Mouse (Mus musculus): ENCODE measurements around the gene Ndufa8. TPM values are rescaled to one million over a fixed set of nuclear protein-coding genes. Genes with fewer than 3 reads are reported as not detected.
A peak's percentile ranks its signal among the peaks of the same experiment; 100 is the strongest.

Gene Ndufa8
- polyA plus RNA-seq, 1 experiment from 2014 or later, result 253 TPM

- TF ChIP-seq CTCF (IDR thresholded peaks at IDR 0.05; ENCODE audit: low read depth), result no peak
- Histone ChIP-seq H3K27me3 (ENCODE audit: insufficient read depth, low read length) (peaks cover 28% of the 10 kb centered on the region), H3K27ac (ENCODE audit: low read depth) (no peak overlapping the region), H3K4me1 (ENCODE audit: insufficient read depth) (peaks cover 4% of the 10 kb centered on the region), H3K4me2 (ENCODE audit: low read depth, low read length) (no peak overlapping the region), H3K9ac (replicated peaks) (no peak overlapping the region), H3K36me3 (replicated peaks; ENCODE audit: insufficient read depth, low read length) (no peaks in the 10 kb centered on the region), H3K9me3 (ENCODE audit: low read length) (no peaks in the 10 kb centered on the region), H3K4me3 (ENCODE audit: low read depth, low read length) (no peak overlapping the region)
- DNase-seq (no peak), ATAC-seq (0 out of 2 replicates have a peak, but pooled peaks have one; percentile 17)
- 51% methylated on average over 12 of the region's 12 CpGs for WGBS (ENCODE audit: insufficient replicate concordance)
These were observed 36.2 kb downstream of the Ndufa8 start for GRCm38 (mm10) chr2:36013010-36013409.

- Histone ChIP-seq H3K9me3 (ENCODE audit: low read length) (no peaks in the 10 kb centered on the region), H3K36me3 (replicated peaks; ENCODE audit: insufficient read depth, low read length) (no peaks in the 10 kb centered on the region), H3K27me3 (ENCODE audit: insufficient read depth, low read length) (peaks cover 28% of the 10 kb centered on the region), H3K4me2 (ENCODE audit: low read depth, low read length) (peak overlapping the region; percentile 69), H3K27ac (ENCODE audit: low read depth) (no peak overlapping the region), H3K4me1 (ENCODE audit: insufficient read depth) (peaks cover 4% of the 10 kb centered on the region), H3K9ac (replicated peaks) (no peak overlapping the region), H3K4me3 (ENCODE audit: low read depth, low read length) (peak overlapping the region; percentile 40)
- ATAC-seq, result no peak
- DNase-seq, result peak; percentile 24
- 2% methylated on average over 41 of the region's 44 CpGs for WGBS (ENCODE audit: insufficient replicate concordance)
- TF ChIP-seq CTCF (IDR thresholded peaks at IDR 0.05; ENCODE audit: low read depth), result 0 out of 2 replicates have a peak, but pooled peaks have one; percentile 26
- no peak for TF ChIP-seq EP300 (IDR thresholded peaks at IDR 0.05; ENCODE audit: low read depth)
These were observed 37.8 kb downstream of the Ndufa8 start for GRCm38 (mm10) chr2:36011331-36011825.

- 0 out of 2 replicates have a peak overlapping the region, but pooled peaks have one; percentile 40 for H3K4me3 ChIP-seq (ENCODE audit: low read depth, low read length)
- ATAC-seq, result no peak
- H3K27ac ChIP-seq (ENCODE audit: low read depth), result no peak overlapping the region
- H3K4me2 ChIP-seq (ENCODE audit: low read depth, low read length), result peak overlapping the region; percentile 69; the same call in 1 of the 2 replicates
- H3K4me1 ChIP-seq (ENCODE audit: insufficient read depth), result peaks cover 4% of the 10 kb centered on the region
- H3K9me3 ChIP-seq (ENCODE audit: low read length), result no peaks in the 10 kb centered on the region
- peaks cover 28% of the 10 kb centered on the region for H3K27me3 ChIP-seq (ENCODE audit: insufficient read depth, low read length)
- WGBS (ENCODE audit: insufficient replicate concordance), result 55% methylated on average over 8 of the region's 8 CpGs
- no peak for DNase-seq
- no peaks in the 10 kb centered on the region for H3K36me3 ChIP-seq (replicated peaks; ENCODE audit: insufficient read depth, low read length)
- TF ChIP-seq EP300 (IDR thresholded peaks at IDR 0.05; ENCODE audit: low read depth), result no peak
- no peak for TF ChIP-seq CTCF (IDR thresholded peaks at IDR 0.05; ENCODE audit: low read depth)
- H3K9ac ChIP-seq (replicated peaks), result no peak overlapping the region
These were observed 38.6 kb downstream of the Ndufa8 start for GRCm38 (mm10) chr2:36010579-36010978.

GRCm38 (mm10) chr2:36009386-36009785 is 39.8 kb downstream of the Ndufa8 start:
- no peaks in the 10 kb centered on the region for H3K36me3 ChIP-seq (replicated peaks; ENCODE audit: insufficient read depth, low read length)
- H3K4me2 ChIP-seq (ENCODE audit: low read depth, low read length), result no peak overlapping the region
- peak; percentile 83 for DNase-seq
- H3K27ac ChIP-seq (ENCODE audit: low read depth), result no peak overlapping the region
- no peak overlapping the region for H3K9ac ChIP-seq (replicated peaks)
- no peaks in the 10 kb centered on the region for H3K9me3 ChIP-seq (ENCODE audit: low read length)
- ATAC-seq, result 0 out of 2 replicates have a peak, but pooled peaks have one; percentile 47
- peaks cover 28% of the 10 kb centered on the region for H3K27me3 ChIP-seq (ENCODE audit: insufficient read depth, low read length)
- TF ChIP-seq EP300 (IDR thresholded peaks at IDR 0.05; ENCODE audit: low read depth) (no peak), CTCF (IDR thresholded peaks at IDR 0.05; ENCODE audit: low read depth) (peak; percentile 90)
- H3K4me3 ChIP-seq (ENCODE audit: low read depth, low read length), result no peak overlapping the region
- H3K4me1 ChIP-seq (ENCODE audit: insufficient read depth), result peaks cover 4% of the 10 kb centered on the region
- 24% methylated on average over 4 of the region's 4 CpGs for WGBS (ENCODE audit: insufficient replicate concordance)

- WGBS (ENCODE audit: insufficient replicate concordance), result 8% methylated on average over 1 of the region's 1 CpGs
- H3K4me1 ChIP-seq (ENCODE audit: insufficient read depth), result peaks cover 4% of the 10 kb centered on the region
- DNase-seq (peak; percentile 53), ATAC-seq (no peak)
- no peak overlapping the region for H3K4me3 ChIP-seq (ENCODE audit: low read depth, low read length)
- no peaks in the 10 kb centered on the region for H3K36me3 ChIP-seq (replicated peaks; ENCODE audit: insufficient read depth, low read length)
- no peak overlapping the region for H3K27ac ChIP-seq (ENCODE audit: low read depth)
- H3K27me3 ChIP-seq (ENCODE audit: insufficient read depth, low read length), result peaks cover 28% of the 10 kb centered on the region
- no peaks in the 10 kb centered on the region for H3K9me3 ChIP-seq (ENCODE audit: low read length)
- no peak overlapping the region for H3K4me2 ChIP-seq (ENCODE audit: low read depth, low read length)
- H3K9ac ChIP-seq (replicated peaks), result no peak overlapping the region
- no peak for TF ChIP-seq EP300 (IDR thresholded peaks at IDR 0.05; ENCODE audit: low read depth)
- peak; percentile 90 for TF ChIP-seq CTCF (IDR thresholded peaks at IDR 0.05; ENCODE audit: low read depth)
These were observed 41.1 kb downstream of the Ndufa8 start for GRCm38 (mm10) chr2:36008071-36008470.

GRCm38 (mm10) chr2:36002188-36002587 is 47.0 kb downstream of the Ndufa8 start:
- TF ChIP-seq EP300 (IDR thresholded peaks at IDR 0.05; ENCODE audit: low read depth) (no peak), CTCF (IDR thresholded peaks at IDR 0.05; ENCODE audit: low read depth) (no peak)
- no peaks in the 10 kb centered on the region for H3K9me3 ChIP-seq (ENCODE audit: low read length)
- no peaks in the 10 kb centered on the region for H3K4me1 ChIP-seq (ENCODE audit: insufficient read depth)
- ATAC-seq (no peak), DNase-seq (no peak)
- H3K27me3 ChIP-seq (ENCODE audit: insufficient read depth, low read length), result no peaks in the 10 kb centered on the region
- H3K36me3 ChIP-seq (replicated peaks; ENCODE audit: insufficient read depth, low read length), result no peaks in the 10 kb centered on the region
- H3K4me2 ChIP-seq (ENCODE audit: low read depth, low read length), result no peak overlapping the region
- WGBS (ENCODE audit: insufficient replicate concordance), result 36% methylated on average over 6 of the region's 6 CpGs
- H3K27ac ChIP-seq (ENCODE audit: low read depth), result no peak overlapping the region
- H3K9ac ChIP-seq (replicated peaks), result no peak overlapping the region
- no peak overlapping the region for H3K4me3 ChIP-seq (ENCODE audit: low read depth, low read length)
